Mouse (Mus musculus): Measurements from ENCODE around the gene B3gnt2. TPM values are rescaled to one million over a fixed set of nuclear protein-coding genes. Genes with fewer than 3 reads are reported as not detected.

The B3gnt2 gene
- polyA plus RNA-seq, 1 experiment from 2014 or later: 16.7 TPM

- Histone ChIP-seq H3K4me1 (ENCODE audit: control insufficient read depth, insufficient read depth, low read length) (no peaks in the 10 kb centered on the region), H3K9me3 (ENCODE audit: control insufficient read depth, low read depth, low read length) (0 out of 2 replicates have a peak, but pooled peaks cover 3% of the 10 kb centered on the region), H3K4me2 (replicated peaks; ENCODE audit: low read depth, low read length) (no peak overlapping the region), H3K9ac (replicated peaks; ENCODE audit: low read depth, low read length) (no peak overlapping the region), H3K36me3 (ENCODE audit: control insufficient read depth, insufficient read depth, low read length) (no peaks in the 10 kb centered on the region), H3K4me3 (ENCODE audit: low read depth, low read length) (no peak overlapping the region), H3K27me3 (ENCODE audit: control insufficient read depth, insufficient read depth, low read length) (no peaks in the 10 kb centered on the region), H3K27ac (ENCODE audit: low read length) (peak overlapping the region; percentile 44; the same call in 1 of the 2 replicates)
- WGBS: 70% methylated on average over 6 of the region's 6 CpGs
- no peak for ATAC-seq (ENCODE audit: insufficient number of reproducible peaks, insufficient read depth, low FRiP score, low read depth)
Measured at GRCm38 (mm10) chr11:22779821-22780551, 80.8 kb downstream of the B3gnt2 start.

- 80% methylated on average over 3 of the region's 3 CpGs for WGBS
- Histone ChIP-seq H3K36me3 (ENCODE audit: control insufficient read depth, insufficient read depth, low read length) (no peaks in the 10 kb centered on the region), H3K4me3 (ENCODE audit: low read depth, low read length) (no peak overlapping the region), H3K27ac (ENCODE audit: low read length) (no peak overlapping the region), H3K4me2 (replicated peaks; ENCODE audit: low read depth, low read length) (no peak overlapping the region), H3K4me1 (ENCODE audit: control insufficient read depth, insufficient read depth, low read length) (no peaks in the 10 kb centered on the region), H3K9ac (replicated peaks; ENCODE audit: low read depth, low read length) (no peak overlapping the region), H3K27me3 (ENCODE audit: control insufficient read depth, insufficient read depth, low read length) (no peaks in the 10 kb centered on the region), H3K9me3 (ENCODE audit: control insufficient read depth, low read depth, low read length) (0 out of 2 replicates have a peak, but pooled peaks cover 3% of the 10 kb centered on the region)
- no peak for ATAC-seq (ENCODE audit: insufficient number of reproducible peaks, insufficient read depth, low FRiP score, low read depth)
Measured at GRCm38 (mm10) chr11:22778596-22778995, 82.2 kb downstream of the B3gnt2 start.

GRCm38 (mm10) chr11:22777531-22777930 lies 83.2 kb downstream of the B3gnt2 start:
- 0 out of 2 replicates have a peak, but pooled peaks cover 3% of the 10 kb centered on the region for H3K9me3 ChIP-seq (ENCODE audit: control insufficient read depth, low read depth, low read length)
- ATAC-seq (ENCODE audit: insufficient number of reproducible peaks, insufficient read depth, low FRiP score, low read depth): no peak
- H3K4me2 ChIP-seq (replicated peaks; ENCODE audit: low read depth, low read length): no peak overlapping the region
- H3K36me3 ChIP-seq (ENCODE audit: control insufficient read depth, insufficient read depth, low read length): no peaks in the 10 kb centered on the region
- H3K4me3 ChIP-seq (ENCODE audit: low read depth, low read length): no peak overlapping the region
- 90% methylated on average over 2 of the region's 2 CpGs for WGBS
- H3K27ac ChIP-seq (ENCODE audit: low read length): no peak overlapping the region
- H3K9ac ChIP-seq (replicated peaks; ENCODE audit: low read depth, low read length): no peak overlapping the region
- no peaks in the 10 kb centered on the region for H3K27me3 ChIP-seq (ENCODE audit: control insufficient read depth, insufficient read depth, low read length)
- H3K4me1 ChIP-seq (ENCODE audit: control insufficient read depth, insufficient read depth, low read length): no peaks in the 10 kb centered on the region

- Histone ChIP-seq H3K9me3 (ENCODE audit: control insufficient read depth, low read depth, low read length) (0 out of 2 replicates have a peak, but pooled peaks cover 3% of the 10 kb centered on the region), H3K9ac (replicated peaks; ENCODE audit: low read depth, low read length) (no peak overlapping the region), H3K36me3 (ENCODE audit: control insufficient read depth, insufficient read depth, low read length) (no peaks in the 10 kb centered on the region), H3K4me3 (ENCODE audit: low read depth, low read length) (no peak overlapping the region), H3K4me1 (ENCODE audit: control insufficient read depth, insufficient read depth, low read length) (no peaks in the 10 kb centered on the region), H3K4me2 (replicated peaks; ENCODE audit: low read depth, low read length) (no peak overlapping the region), H3K27ac (ENCODE audit: low read length) (no peak overlapping the region), H3K27me3 (ENCODE audit: control insufficient read depth, insufficient read depth, low read length) (no peaks in the 10 kb centered on the region)
- 84% methylated on average over 2 of the region's 2 CpGs for WGBS
- ATAC-seq (ENCODE audit: insufficient number of reproducible peaks, insufficient read depth, low FRiP score, low read depth): no peak
Measured at GRCm38 (mm10) chr11:22774821-22775220, 85.9 kb downstream of the B3gnt2 start.

- H3K36me3 ChIP-seq (ENCODE audit: control insufficient read depth, insufficient read depth, low read length): no peaks in the 10 kb centered on the region
- no peak overlapping the region for H3K4me2 ChIP-seq (replicated peaks; ENCODE audit: low read depth, low read length)
- H3K9me3 ChIP-seq (ENCODE audit: control insufficient read depth, low read depth, low read length): no peaks in the 10 kb centered on the region
- H3K4me3 ChIP-seq (ENCODE audit: low read depth, low read length): no peak overlapping the region
- no peak for ATAC-seq (ENCODE audit: insufficient number of reproducible peaks, insufficient read depth, low FRiP score, low read depth)
- H3K4me1 ChIP-seq (ENCODE audit: control insufficient read depth, insufficient read depth, low read length): no peaks in the 10 kb centered on the region
- no peaks in the 10 kb centered on the region for H3K27me3 ChIP-seq (ENCODE audit: control insufficient read depth, insufficient read depth, low read length)
- H3K9ac ChIP-seq (replicated peaks; ENCODE audit: low read depth, low read length): no peak overlapping the region
- WGBS: 64% methylated on average over 2 of the region's 2 CpGs
- H3K27ac ChIP-seq (ENCODE audit: low read length): no peak overlapping the region
Measured at GRCm38 (mm10) chr11:22766238-22766637, 94.5 kb downstream of the B3gnt2 start.

GRCm38 (mm10) chr11:22765425-22765824 lies 95.3 kb downstream of the B3gnt2 start:
- WGBS: 75% methylated on average over 4 of the region's 4 CpGs
- no peak for ATAC-seq (ENCODE audit: insufficient number of reproducible peaks, insufficient read depth, low FRiP score, low read depth)
- H3K9me3 ChIP-seq (ENCODE audit: control insufficient read depth, low read depth, low read length): no peaks in the 10 kb centered on the region
- H3K36me3 ChIP-seq (ENCODE audit: control insufficient read depth, insufficient read depth, low read length): no peaks in the 10 kb centered on the region
- no peak overlapping the region for H3K4me2 ChIP-seq (replicated peaks; ENCODE audit: low read depth, low read length)
- no peaks in the 10 kb centered on the region for H3K27me3 ChIP-seq (ENCODE audit: control insufficient read depth, insufficient read depth, low read length)
- H3K4me1 ChIP-seq (ENCODE audit: control insufficient read depth, insufficient read depth, low read length): no peaks in the 10 kb centered on the region
- H3K4me3 ChIP-seq (ENCODE audit: low read depth, low read length): no peak overlapping the region
- H3K9ac ChIP-seq (replicated peaks; ENCODE audit: low read depth, low read length): no peak overlapping the region
- H3K27ac ChIP-seq (ENCODE audit: low read length): no peak overlapping the region

- no peak overlapping the region for H3K27ac ChIP-seq (ENCODE audit: low read length)
- H3K27me3 ChIP-seq (ENCODE audit: control insufficient read depth, insufficient read depth, low read length): no peaks in the 10 kb centered on the region
- no peak overlapping the region for H3K4me3 ChIP-seq (ENCODE audit: low read depth, low read length)
- H3K36me3 ChIP-seq (ENCODE audit: control insufficient read depth, insufficient read depth, low read length): no peaks in the 10 kb centered on the region
- H3K4me2 ChIP-seq (replicated peaks; ENCODE audit: low read depth, low read length): no peak overlapping the region
- no peak overlapping the region for H3K9ac ChIP-seq (replicated peaks; ENCODE audit: low read depth, low read length)
- WGBS: 76% methylated on average over 4 of the region's 4 CpGs
- ATAC-seq (ENCODE audit: insufficient number of reproducible peaks, insufficient read depth, low FRiP score, low read depth): no peak
- H3K9me3 ChIP-seq (ENCODE audit: control insufficient read depth, low read depth, low read length): no peaks in the 10 kb centered on the region
- no peaks in the 10 kb centered on the region for H3K4me1 ChIP-seq (ENCODE audit: control insufficient read depth, insufficient read depth, low read length)
Measured at GRCm38 (mm10) chr11:22763556-22764295, 97.0 kb downstream of the B3gnt2 start.

- WGBS: 78% methylated on average over 1 of the region's 1 CpGs
- Histone ChIP-seq H3K27ac (ENCODE audit: low read length) (no peak overlapping the region), H3K4me2 (replicated peaks; ENCODE audit: low read depth, low read length) (no peak overlapping the region), H3K36me3 (ENCODE audit: control insufficient read depth, insufficient read depth, low read length) (no peaks in the 10 kb centered on the region), H3K9ac (replicated peaks; ENCODE audit: low read depth, low read length) (no peak overlapping the region), H3K9me3 (ENCODE audit: control insufficient read depth, low read depth, low read length) (no peaks in the 10 kb centered on the region), H3K4me1 (ENCODE audit: control insufficient read depth, insufficient read depth, low read length) (no peaks in the 10 kb centered on the region), H3K4me3 (ENCODE audit: low read depth, low read length) (no peak overlapping the region), H3K27me3 (ENCODE audit: control insufficient read depth, insufficient read depth, low read length) (no peaks in the 10 kb centered on the region)
- no peak for ATAC-seq (ENCODE audit: insufficient number of reproducible peaks, insufficient read depth, low FRiP score, low read depth)
Measured at GRCm38 (mm10) chr11:22763055-22763454, 97.7 kb downstream of the B3gnt2 start.
